Mouse (Mus musculus): ENCODE results near the gene Rad9a.

DNA sequence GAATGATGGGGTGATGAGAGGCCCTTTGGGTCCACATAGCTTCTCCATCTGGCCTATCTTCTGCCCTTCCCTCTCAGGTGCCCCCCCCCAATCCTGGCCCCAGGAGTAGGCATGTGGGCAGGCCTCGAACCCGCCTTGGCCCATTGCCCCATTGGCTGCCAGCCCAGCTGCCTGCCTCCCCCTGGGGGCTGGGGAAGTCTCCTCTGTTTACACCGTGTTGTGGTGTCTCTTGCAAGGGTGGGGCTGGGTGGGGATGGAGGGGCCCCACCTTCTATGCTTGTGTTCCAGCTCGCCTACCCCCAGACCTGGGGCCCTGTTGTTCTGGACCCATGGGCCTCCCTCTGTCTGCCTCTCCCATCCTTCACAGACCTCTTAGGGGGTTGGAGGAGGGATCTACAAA is 19.0 kb upstream of the Rad9a start:
- no peak for TF ChIP-seq CTCF (IDR thresholded peaks at IDR 0.05; ENCODE audit: borderline replicate concordance, insufficient read depth, low read depth, low read length)
- no peak for TF ChIP-seq POLR2A (IDR thresholded peaks at IDR 0.05; ENCODE audit: borderline replicate concordance, insufficient read depth, low read length)

Measured in cerebellum, adult 2 months (tissue).